Mouse (Mus musculus): ENCODE measurements at regions not wholly inside any gene's neighbourhood (a gene's known extent, or its start where the extent isn't known, plus 50 kb on each side); places are given as distances from the start of the nearest gene placed in this dataset.

DNA sequence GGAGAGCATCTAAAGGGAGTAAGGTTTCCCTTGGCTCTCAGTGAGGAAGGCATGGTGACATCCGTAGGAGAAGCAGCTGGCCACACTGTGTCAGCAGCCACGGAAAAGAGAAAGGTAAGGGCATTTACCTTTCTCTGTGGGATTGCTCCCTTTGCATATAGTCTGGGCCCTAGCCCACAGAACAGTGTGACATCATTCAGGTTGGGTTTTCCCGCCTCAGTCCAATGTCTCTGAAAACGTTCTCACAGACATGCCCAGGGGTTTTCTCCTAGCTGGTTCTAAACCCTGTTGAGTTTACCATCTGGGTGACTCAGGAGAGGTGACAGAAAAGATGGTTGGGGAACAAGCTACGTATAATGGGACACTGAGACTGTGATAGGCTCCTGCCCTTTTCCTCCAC, 55.9 kb upstream of the Mylip start:
- TF ChIP-seq CTCF (IDR thresholded peaks at IDR 0.05; ENCODE audit: borderline replicate concordance, insufficient read depth, low read depth, low read length) (no peak), POLR2A (IDR thresholded peaks at IDR 0.05; ENCODE audit: borderline replicate concordance, insufficient read depth, low read length) (no peak)
